Mouse (Mus musculus) WW6 (cell line): ENCODE results near the gene Ugt1a10.

Experiments
- DNase-seq: peaks from one replicate; pipeline ENCODE4 v3.0.0-alpha.2; 2013; ENCODE audit warnings: low read depth, low spot score

Ugt1a10 gene

DNA sequence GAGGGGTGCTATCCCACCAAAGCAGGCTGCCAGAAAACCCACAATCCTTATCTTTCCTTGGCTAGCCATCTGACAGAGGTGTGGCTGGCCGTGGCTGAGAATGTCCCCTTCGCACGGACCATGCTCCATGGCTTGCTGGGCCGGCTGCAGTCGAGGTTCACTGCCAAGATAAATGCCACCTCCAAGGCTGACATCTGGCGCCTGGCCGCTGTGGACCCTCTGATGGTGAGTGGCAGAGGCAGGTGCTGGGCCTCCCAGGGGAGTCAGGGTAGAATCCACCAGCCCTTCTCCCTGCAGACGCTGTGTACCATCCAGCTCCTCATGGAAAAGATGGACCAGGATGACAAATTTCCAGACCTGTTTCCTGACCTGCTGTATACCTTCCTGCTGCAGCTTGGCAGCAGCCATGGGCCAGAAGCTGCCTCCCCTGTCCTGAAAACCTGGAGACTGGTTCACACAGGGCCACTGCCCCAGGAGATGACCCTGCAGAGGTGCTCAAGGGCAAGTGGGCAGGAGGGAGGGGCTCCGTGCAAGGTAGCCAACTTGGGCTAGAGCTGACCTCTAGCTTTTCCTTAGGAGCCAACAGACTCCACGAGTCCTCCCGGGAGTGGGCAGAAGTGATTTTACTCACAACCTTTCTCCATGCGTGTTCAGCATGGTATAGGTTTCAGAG is 199.7 kb downstream of the Ugt1a10 start:
- DNase-seq = no peak

GRCm38 (mm10) chr1:88255466-88255857 is 200.3 kb downstream of the Ugt1a10 start:
- DNase-seq = no peak

GRCm38 (mm10) chr1:88255989-88256754 is 201.0 kb downstream of the Ugt1a10 start:
- DNase-seq = no peak

- DNase-seq = no peak
Measured at GRCm38 (mm10) chr1:88256886-88257663, 201.9 kb downstream of the Ugt1a10 start.

DNA sequence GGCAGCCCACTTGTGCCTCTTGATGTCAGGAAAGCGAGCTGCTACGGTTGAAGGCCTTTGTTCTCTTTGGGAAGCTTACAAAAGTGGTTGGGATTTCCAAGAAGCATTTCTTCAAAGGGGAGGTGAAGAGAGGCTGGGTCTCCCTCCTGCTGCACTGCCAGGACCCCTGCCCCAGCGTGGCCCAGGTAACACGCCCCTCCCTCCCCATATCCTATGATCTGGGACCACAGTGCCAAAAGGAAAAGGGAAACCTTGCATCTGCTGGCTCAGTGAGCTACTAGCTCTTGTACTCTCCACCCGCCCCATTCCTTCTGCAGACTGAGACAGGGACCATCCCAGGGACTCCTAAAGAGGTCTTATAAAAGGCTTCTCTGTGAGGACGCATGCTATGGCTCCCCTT is 202.5 kb downstream of the Ugt1a10 start:
- DNase-seq = no peak

- no peak for DNase-seq
Measured at GRCm38 (mm10) chr1:88258361-88258760, 203.2 kb downstream of the Ugt1a10 start.

- no peak for DNase-seq
Measured at GRCm38 (mm10) chr1:88258881-88259642, 203.9 kb downstream of the Ugt1a10 start.

DNA sequence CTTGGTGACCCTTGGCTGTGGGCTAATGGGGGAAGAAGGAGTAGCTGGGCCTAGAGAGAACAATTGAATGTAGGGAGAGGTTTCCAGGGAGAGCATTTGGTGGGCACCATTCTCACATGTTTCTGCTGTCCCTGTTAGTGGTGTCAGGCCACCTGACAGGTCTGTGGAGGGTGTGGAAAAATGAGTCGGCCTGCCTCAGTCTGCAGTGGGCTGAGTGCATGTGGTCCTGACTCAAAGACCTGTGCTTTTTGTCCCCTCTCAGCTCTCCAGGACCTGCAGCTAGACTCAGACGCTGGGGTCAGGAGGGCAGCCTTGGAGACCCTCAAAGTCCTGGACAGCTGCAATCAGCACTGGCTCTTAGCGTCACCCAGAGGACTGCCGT is 204.4 kb downstream of the Ugt1a10 start:
- DNase-seq = no peak

DNA sequence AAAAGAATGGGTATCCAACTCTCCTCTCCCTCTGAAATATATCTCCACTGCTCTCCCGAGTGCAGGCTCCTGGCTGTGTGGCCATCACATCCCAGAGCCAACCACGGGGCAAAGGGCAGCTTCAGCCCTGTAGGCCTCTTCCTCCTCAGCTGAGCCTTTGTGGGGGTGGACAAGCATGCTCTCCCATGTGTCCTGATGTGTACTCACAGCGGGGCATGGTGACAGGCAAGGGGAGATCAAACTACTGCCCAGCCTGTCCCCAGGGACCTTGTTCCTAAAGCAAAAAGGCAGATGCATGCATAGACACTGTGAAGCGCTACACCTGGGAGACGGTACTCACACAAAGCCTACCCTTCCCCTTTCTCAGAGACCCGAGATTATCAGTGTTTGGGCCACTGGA is 204.9 kb downstream of the Ugt1a10 start:
- DNase-seq = no peak

- no peak for DNase-seq
Measured at GRCm38 (mm10) chr1:88260604-88261377, 205.6 kb downstream of the Ugt1a10 start.

GRCm38 (mm10) chr1:88261706-88262105 is 206.5 kb downstream of the Ugt1a10 start:
- no peak for DNase-seq

DNA sequence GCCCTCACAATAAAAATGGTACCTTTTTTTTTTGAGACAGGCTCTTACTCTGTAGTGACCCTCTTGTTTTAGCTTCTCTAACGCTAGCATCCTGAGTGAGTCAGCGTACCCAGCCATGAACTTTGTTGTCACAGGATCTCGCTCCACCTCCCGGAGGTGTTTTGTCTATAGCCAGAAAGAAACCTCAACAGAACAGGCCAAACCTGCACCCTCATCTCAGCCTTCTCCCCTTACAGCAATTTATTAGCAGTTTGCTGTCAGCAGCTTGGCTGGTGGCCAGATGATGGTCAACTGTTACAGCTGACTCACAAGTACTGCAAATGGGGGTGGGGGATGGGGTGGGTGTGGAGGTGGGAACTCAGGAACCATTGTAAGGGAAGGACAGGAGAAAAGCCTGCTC is 207.1 kb downstream of the Ugt1a10 start:
- no peak for DNase-seq

DNA sequence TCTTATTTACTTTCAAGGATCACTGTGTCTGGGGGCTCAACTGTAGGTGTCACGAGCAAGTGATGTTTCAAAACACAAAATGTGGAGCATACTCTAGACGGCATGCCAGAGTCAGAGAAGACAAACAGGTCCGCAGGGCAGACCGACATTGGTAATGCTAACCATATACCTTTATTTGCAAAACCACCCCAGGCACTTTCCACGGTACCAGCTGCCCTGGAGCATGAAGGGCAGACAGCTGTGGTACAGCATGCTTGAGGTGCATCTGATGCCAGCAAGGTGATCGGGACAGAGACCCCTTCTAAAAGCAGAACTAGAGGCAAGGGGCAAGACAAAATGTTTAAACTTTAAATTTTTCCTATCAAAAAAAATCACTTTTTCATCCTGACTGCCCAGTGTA is 207.8 kb downstream of the Ugt1a10 start:
- DNase-seq = no peak

DNA sequence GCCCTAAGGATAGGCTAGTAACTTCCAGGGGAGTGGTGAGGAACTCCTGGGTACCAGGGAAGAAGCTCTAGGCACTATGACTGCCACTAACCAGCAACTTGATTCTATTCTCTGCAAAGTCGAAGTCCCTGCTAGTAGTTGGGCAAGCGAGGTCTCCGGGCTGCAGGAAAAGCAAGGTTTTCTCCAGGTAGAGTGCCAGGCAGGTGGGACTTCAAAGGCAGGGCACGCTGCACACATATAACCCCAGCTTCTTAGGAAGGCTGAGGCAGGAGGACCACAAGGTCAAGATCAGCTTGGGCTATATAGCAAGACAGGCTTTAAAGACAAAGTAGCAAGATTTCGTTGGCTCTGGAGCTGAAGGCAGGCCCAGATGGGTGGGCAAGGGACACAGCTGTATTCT is 208.6 kb downstream of the Ugt1a10 start:
- no peak for DNase-seq

- no peak for DNase-seq
Measured at GRCm38 (mm10) chr1:88264237-88264868, 209.2 kb downstream of the Ugt1a10 start.

GRCm38 (mm10) chr1:88264869-88265240 is 209.7 kb downstream of the Ugt1a10 start:
- no peak for DNase-seq

DNA sequence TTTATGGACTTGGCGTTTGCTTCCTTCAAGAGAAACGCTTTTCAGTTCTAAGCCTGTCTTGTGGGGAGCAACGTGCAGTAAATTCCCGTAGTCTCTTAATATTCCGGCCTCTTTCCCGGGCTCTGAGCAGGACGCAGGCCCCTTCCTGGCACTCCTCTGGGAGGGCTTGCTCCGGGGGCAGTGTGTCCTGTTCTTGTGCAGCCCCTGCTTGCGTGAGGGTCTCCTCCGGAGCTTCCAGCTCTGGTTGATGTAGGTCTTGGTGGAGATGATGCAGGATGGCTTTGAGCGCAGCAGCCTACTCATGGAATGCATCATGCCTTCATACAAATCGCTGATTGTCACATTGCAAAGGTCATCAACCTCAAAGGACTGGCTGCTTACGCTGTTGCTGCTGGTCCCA is 210.9 kb downstream of the Ugt1a10 start:
- DNase-seq = no peak

GRCm38 (mm10) chr1:88267489-88267888 is 212.3 kb downstream of the Ugt1a10 start:
- no peak for DNase-seq

GRCm38 (mm10) chr1:88268070-88268469 is 212.9 kb downstream of the Ugt1a10 start:
- DNase-seq = no peak
